Mouse (Mus musculus) lung, postnatal 0 days (tissue): ENCODE results near the gene Nmrk1.

Source experiments
- CTCF ChIP-seq: IDR thresholded peaks from 2 replicates; pipeline ENCODE4 v1.5.1; 2016; ENCODE audit warnings: antibody characterized with exemption, mild to moderate bottlenecking
- EP300 ChIP-seq: IDR thresholded peaks from 2 replicates; pipeline ENCODE4 v1.6.1; 2016; ENCODE audit warnings: antibody characterized with exemption, mild to moderate bottlenecking, control low read depth

- TF ChIP-seq CTCF, result no peak
- TF ChIP-seq EP300, result no peak
Measured at GRCm38 (mm10) chr19:18641001-18641400, 9.3 kb downstream of the Nmrk1 start.
